Mouse (Mus musculus): ENCODE data around the gene Akap5. TPM values are rescaled to one million over a fixed set of nuclear protein-coding genes. Genes with fewer than 3 reads are reported as not detected.

Akap5 gene
- 41.2 and 42.3 TPM in 2 replicates for polyA plus RNA-seq (2012; rRNA removed)

GRCm38 (mm10) chr12:76324679-76325431, at the start of gene Akap5:
Gene Akap5 (plus strand): TSS chr12:76324891.
- DNase-seq (ENCODE audit: extremely low spot score in 1 of 2, low spot score in 1 of 2), result peak in 1 of 2 experiments; percentile 65

GRCm38 (mm10) chr12:76278209-76278608, 46.5 kb upstream of the Akap5 start:
- DNase-seq (ENCODE audit: extremely low spot score in 1 of 2, low spot score in 1 of 2), result no peak

GRCm38 (mm10) chr12:76280556-76280955, 44.1 kb upstream of the Akap5 start:
- DNase-seq (ENCODE audit: extremely low spot score in 1 of 2, low spot score in 1 of 2), result peak in 1 of 2 experiments; percentile 55

- no peak for DNase-seq (ENCODE audit: extremely low spot score in 1 of 2, low spot score in 1 of 2)
Observed at GRCm38 (mm10) chr12:76281111-76281660, 43.5 kb upstream of the Akap5 start.

GRCm38 (mm10) chr12:76282132-76282531, 42.6 kb upstream of the Akap5 start:
- DNase-seq (ENCODE audit: extremely low spot score in 1 of 2, low spot score in 1 of 2), result no peak

GRCm38 (mm10) chr12:76282532-76283173, 42.0 kb upstream of the Akap5 start:
- peak in 1 of 2 experiments; percentile 59 for DNase-seq (ENCODE audit: extremely low spot score in 1 of 2, low spot score in 1 of 2)

GRCm38 (mm10) chr12:76285418-76285817, 39.3 kb upstream of the Akap5 start:
- DNase-seq (ENCODE audit: extremely low spot score in 1 of 2, low spot score in 1 of 2), result peak in 1 of 2 experiments; percentile 52

- DNase-seq (ENCODE audit: extremely low spot score in 1 of 2, low spot score in 1 of 2), result peak in 1 of 2 experiments; percentile 63
Observed at GRCm38 (mm10) chr12:76287986-76288385, 36.7 kb upstream of the Akap5 start.

GRCm38 (mm10) chr12:76288494-76288893, 36.2 kb upstream of the Akap5 start:
- no peak for DNase-seq (ENCODE audit: extremely low spot score in 1 of 2, low spot score in 1 of 2)

- no peak for DNase-seq (ENCODE audit: extremely low spot score in 1 of 2, low spot score in 1 of 2)
Observed at GRCm38 (mm10) chr12:76289428-76289827, 35.3 kb upstream of the Akap5 start.

GRCm38 (mm10) chr12:76290271-76290670, 34.4 kb upstream of the Akap5 start:
- DNase-seq (ENCODE audit: extremely low spot score in 1 of 2, low spot score in 1 of 2), result no peak

- peak in 1 of 2 experiments; percentile 77 for DNase-seq (ENCODE audit: extremely low spot score in 1 of 2, low spot score in 1 of 2)
Observed at GRCm38 (mm10) chr12:76293192-76293591, 31.5 kb upstream of the Akap5 start.

- no peak for DNase-seq (ENCODE audit: extremely low spot score in 1 of 2, low spot score in 1 of 2)
Observed at GRCm38 (mm10) chr12:76297830-76298229, 26.9 kb upstream of the Akap5 start.

GRCm38 (mm10) chr12:76299361-76299906, 25.3 kb upstream of the Akap5 start:
- DNase-seq (ENCODE audit: extremely low spot score in 1 of 2, low spot score in 1 of 2), result no peak

GRCm38 (mm10) chr12:76300367-76300766, 24.3 kb upstream of the Akap5 start:
- peak in 1 of 2 experiments; percentile 52 for DNase-seq (ENCODE audit: extremely low spot score in 1 of 2, low spot score in 1 of 2)

GRCm38 (mm10) chr12:76303474-76303873, 21.2 kb upstream of the Akap5 start:
- no peak for DNase-seq (ENCODE audit: extremely low spot score in 1 of 2, low spot score in 1 of 2)

- DNase-seq (ENCODE audit: extremely low spot score in 1 of 2, low spot score in 1 of 2), result no peak
Observed at GRCm38 (mm10) chr12:76304199-76304598, 20.5 kb upstream of the Akap5 start.

- no peak for DNase-seq (ENCODE audit: extremely low spot score in 1 of 2, low spot score in 1 of 2)
Observed at GRCm38 (mm10) chr12:76305107-76305506, 19.6 kb upstream of the Akap5 start.

GRCm38 (mm10) chr12:76306852-76307561, 17.7 kb upstream of the Akap5 start:
- no peak for DNase-seq (ENCODE audit: extremely low spot score in 1 of 2, low spot score in 1 of 2)

- DNase-seq (ENCODE audit: extremely low spot score in 1 of 2, low spot score in 1 of 2), result peak; percentile 66 to 76
Observed at GRCm38 (mm10) chr12:76307964-76308363, 16.7 kb upstream of the Akap5 start.

GRCm38 (mm10) chr12:76308436-76308835, 16.3 kb upstream of the Akap5 start:
- no peak for DNase-seq (ENCODE audit: extremely low spot score in 1 of 2, low spot score in 1 of 2)
